Mouse (Mus musculus) kidney, embryonic 15.5 days (tissue): Measurements from ENCODE around the gene Cort. TPM values are rescaled to one million over a fixed set of nuclear protein-coding genes. Genes with fewer than 3 reads are reported as not detected.
A peak's percentile ranks its signal among the peaks of the same experiment; 100 is the strongest.

Source experiments
- ATAC-seq: fragments of 200-750 bp; cut with Nextera tagmentation; replicated peaks from 2 replicates; pipeline ENCODE4 v1.8.0; 2017; ENCODE audit warnings: moderate TSS enrichment; ENCODE audit not compliant: low FRiP score
- H3K27ac ChIP-seq: fragments of 300-500 bp; sonication (generic); 2 replicates; pipeline ENCODE4 v1.5.1; 2015; ENCODE audit warnings: mild to moderate bottlenecking, inconsistent platforms
- H3K27me3 ChIP-seq: fragments of 300-500 bp; sonication (generic); 2 replicates; pipeline ENCODE4 v1.6.1; 2015; ENCODE audit warnings: inconsistent platforms
- H3K36me3 ChIP-seq: fragments of 300-500 bp; sonication (generic); 2 replicates; pipeline ENCODE4 v1.6.1; 2015; ENCODE audit warnings: inconsistent platforms
- H3K4me1 ChIP-seq: fragments of 300-500 bp; sonication (generic); 2 replicates; pipeline ENCODE4 v1.6.1; 2015; ENCODE audit warnings: inconsistent platforms
- H3K4me2 ChIP-seq: fragments of 300-500 bp; sonication (generic); 2 replicates; pipeline ENCODE4 v1.6.1; 2015; ENCODE audit warnings: moderate library complexity, mild to moderate bottlenecking, inconsistent platforms
- H3K4me3 ChIP-seq: fragments of 300-500 bp; sonication (generic); replicated peaks from 2 replicates; pipeline ENCODE4 v1.5.1; 2015; ENCODE audit warnings: mild to moderate bottlenecking, inconsistent platforms
- H3K9ac ChIP-seq: fragments of 300-500 bp; sonication (generic); 2 replicates; pipeline ENCODE4 v1.6.1; 2015; ENCODE audit warnings: mild to moderate bottlenecking, inconsistent platforms
- H3K9me3 ChIP-seq: fragments of 300-500 bp; sonication (generic); replicated peaks from 2 replicates; pipeline ENCODE4 v1.6.1; 2016; ENCODE audit warnings: inconsistent platforms
- WGBS: fragments of 180-500 bp; shearing (Covaris S2); methylation state at CpG from one replicate; pipeline ENCODE4 v1.1.7; 2015; ENCODE audit warnings: mixed read lengths; 5-methylcytosine and 5-hydroxymethylcytosine counted together
- polyA plus RNA-seq: library from polyadenylated mRNA; unstranded; fragments of >200 nt; fragmentation: Nextera tagmentation; extraction: Ambion mirVana; gene quantifications from 2 replicates; pipeline ENCODE4 v1.2.1, GENCODE M21; 2015

Cort gene
- polyA plus RNA-seq, 1 experiment from 2014 or later, result 0.32 TPM

DNA sequence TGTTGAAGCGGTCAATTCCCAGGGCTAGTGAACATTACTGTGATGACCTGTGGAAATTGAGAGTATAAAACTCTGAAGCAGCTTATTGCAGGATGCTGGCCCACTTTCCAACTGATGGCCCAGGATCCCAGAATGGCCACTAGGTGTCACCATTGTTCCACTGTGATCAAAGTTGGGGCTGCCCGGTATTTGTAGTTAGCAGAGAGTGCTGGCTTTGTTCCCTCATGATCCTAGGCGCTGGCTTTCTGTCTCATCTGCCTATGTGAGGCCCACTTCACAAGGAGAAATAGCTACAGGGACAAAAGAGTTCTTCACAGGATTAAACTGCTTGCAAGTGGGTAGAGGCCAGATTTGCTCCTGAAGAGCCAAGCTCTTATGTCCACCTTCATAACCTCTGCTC lies 17.9 kb upstream of the Cort start:
- Histone ChIP-seq H3K9me3 (no peaks in the 10 kb centered on the region), H3K36me3 (peaks cover 5% of the 10 kb centered on the region; the same call in 1 of the 2 replicates), H3K4me1 (peaks cover 19% of the 10 kb centered on the region), H3K4me3 (no peak overlapping the region), H3K9ac (no peak overlapping the region), H3K4me2 (no peak overlapping the region), H3K27ac (no peak overlapping the region), H3K27me3 (no peaks in the 10 kb centered on the region)
- 4% methylated on average over 3 of the region's 3 CpGs for WGBS
- ATAC-seq, result peak; percentile 65

DNA sequence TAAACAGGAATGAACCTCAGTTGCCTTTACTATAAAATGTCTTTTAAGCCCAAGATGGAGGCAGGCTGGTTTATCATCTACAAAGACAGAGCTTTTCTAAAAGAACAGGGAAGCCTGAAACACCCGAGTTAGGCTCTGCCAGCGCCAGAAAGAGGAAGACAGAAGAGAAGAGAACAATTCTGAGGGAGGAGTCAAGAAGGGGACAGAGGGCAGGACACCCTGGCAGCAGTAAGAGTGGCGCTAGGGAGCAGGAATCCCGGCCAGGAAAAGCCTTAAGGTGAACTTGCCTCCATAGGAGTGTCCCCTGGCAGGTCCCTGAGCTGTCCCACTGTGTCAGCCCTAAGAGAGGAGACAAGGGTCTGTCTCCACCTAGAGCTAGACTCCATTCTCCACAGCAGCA lies 17.0 kb upstream of the Cort start:
- H3K36me3 ChIP-seq, result no peaks in the 10 kb centered on the region
- no peak overlapping the region for H3K9ac ChIP-seq
- no peaks in the 10 kb centered on the region for H3K9me3 ChIP-seq
- WGBS, result 29% methylated on average over 4 of the region's 4 CpGs
- H3K27ac ChIP-seq, result no peak overlapping the region
- no peak overlapping the region for H3K4me3 ChIP-seq
- H3K4me1 ChIP-seq, result peaks cover 17% of the 10 kb centered on the region
- no peak for ATAC-seq
- no peak overlapping the region for H3K4me2 ChIP-seq
- no peaks in the 10 kb centered on the region for H3K27me3 ChIP-seq

GRCm38 (mm10) chr4:149138515-149138914 lies 12.0 kb upstream of the Cort start:
- Histone ChIP-seq H3K4me1 (peaks cover 11% of the 10 kb centered on the region), H3K4me3 (no peak overlapping the region), H3K9ac (no peak overlapping the region), H3K9me3 (no peaks in the 10 kb centered on the region), H3K27me3 (no peaks in the 10 kb centered on the region), H3K4me2 (no peak overlapping the region), H3K36me3 (no peaks in the 10 kb centered on the region), H3K27ac (no peak overlapping the region)
- no peak for ATAC-seq
- 67% methylated on average over 8 of the region's 8 CpGs for WGBS

GRCm38 (mm10) chr4:149136982-149137770 lies 10.6 kb upstream of the Cort start, which contains the start of gene Cenps:
Cenps (minus strand) TSS chr4:149137629.
- peak within 1 kb of the TSS; percentile 72 for H3K4me2 ChIP-seq
- ATAC-seq, result peak; percentile 94
- peak within 1 kb of the TSS; percentile 69 for H3K4me3 ChIP-seq
- peak within 1 kb of the TSS; percentile 96 for H3K27ac ChIP-seq
- H3K36me3 ChIP-seq, result no peaks in the 10 kb centered on the region
- WGBS, result under 1% methylated on average over 68 of the region's 68 CpGs
- H3K9me3 ChIP-seq, result no peaks in the 10 kb centered on the region
- H3K9ac ChIP-seq, result peak within 1 kb of the TSS; percentile 62
- H3K4me1 ChIP-seq, result peaks cover 11% of the 10 kb centered on the region
- no peaks in the 10 kb centered on the region for H3K27me3 ChIP-seq

DNA sequence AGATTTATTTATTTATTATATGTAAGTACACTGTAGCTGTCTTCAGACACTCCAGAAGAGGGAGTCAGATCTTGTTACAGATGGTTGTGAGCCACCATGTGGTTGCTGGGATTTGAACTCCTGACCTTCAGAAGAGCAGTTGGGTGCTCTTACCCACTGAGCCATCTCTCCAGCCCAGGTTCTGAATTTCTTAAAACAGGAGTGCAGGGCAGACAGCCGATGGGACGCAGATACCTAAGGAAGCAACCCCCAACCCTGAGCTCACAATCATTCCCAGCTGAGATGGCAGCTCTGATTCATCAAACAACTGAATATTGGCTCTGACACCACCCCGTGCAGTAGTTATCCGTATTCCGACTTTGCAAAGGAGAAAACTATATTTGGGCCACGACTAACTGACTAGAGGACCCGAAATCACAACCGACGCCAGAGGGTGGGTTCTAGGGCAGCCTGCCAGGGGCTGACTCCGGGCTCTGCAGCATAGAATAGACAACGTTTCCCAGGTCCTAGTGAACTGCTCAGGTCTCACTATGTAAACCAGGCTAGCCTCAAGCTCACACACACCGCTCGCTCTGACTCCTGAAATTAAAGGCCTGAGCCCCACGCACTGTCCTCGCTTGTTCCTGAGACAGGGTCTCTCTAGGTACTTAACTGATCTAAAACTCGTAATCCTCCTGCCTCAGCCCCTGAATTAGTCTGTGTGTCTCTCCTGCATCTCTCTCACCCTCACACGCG lies 9.7 kb upstream of the Cort start:
- no peak for ATAC-seq
- 70% methylated on average over 18 of the region's 18 CpGs for WGBS
- H3K9me3 ChIP-seq, result no peaks in the 10 kb centered on the region

GRCm38 (mm10) chr4:149133395-149133794 lies 6.8 kb upstream of the Cort start:
- Histone ChIP-seq H3K4me3 (no peak overlapping the region), H3K36me3 (peaks cover 32% of the 10 kb centered on the region), H3K27me3 (no peaks in the 10 kb centered on the region), H3K4me1 (peaks cover 11% of the 10 kb centered on the region), H3K9me3 (no peaks in the 10 kb centered on the region), H3K4me2 (no peak overlapping the region), H3K27ac (no peak overlapping the region), H3K9ac (no peak overlapping the region)
- no peak for ATAC-seq
- WGBS, result 75% methylated on average over 5 of the region's 5 CpGs

More for the DNA sequence above, 9.7 kb upstream of the Cort start:
- Histone ChIP-seq H3K27me3 (no peaks in the 10 kb centered on the region), H3K4me2 (peak overlapping the region; percentile 72), H3K36me3 (peaks cover 6% of the 10 kb centered on the region), H3K4me3 (peak overlapping the region; percentile 69), H3K4me1 (peaks cover 11% of the 10 kb centered on the region), H3K9ac (peak overlapping the region; percentile 62), H3K27ac (0 out of 2 replicates have a peak overlapping the region, but pooled peaks have one; percentile 96)

- Histone ChIP-seq H3K4me3 (no peak overlapping the region), H3K27ac (no peak overlapping the region), H3K4me2 (no peak overlapping the region), H3K4me1 (peaks cover 11% of the 10 kb centered on the region), H3K36me3 (peaks cover 47% of the 10 kb centered on the region), H3K9me3 (no peaks in the 10 kb centered on the region), H3K9ac (no peak overlapping the region), H3K27me3 (no peaks in the 10 kb centered on the region)
- ATAC-seq, result no peak
- 80% methylated on average over 21 of the region's 21 CpGs for WGBS
These were observed 5.4 kb upstream of the Cort start for GRCm38 (mm10) chr4:149131789-149132565.

GRCm38 (mm10) chr4:149131021-149131752 lies 4.6 kb upstream of the Cort start:
- H3K9me3 ChIP-seq, result no peaks in the 10 kb centered on the region
- no peak for ATAC-seq
- H3K4me3 ChIP-seq, result no peak overlapping the region
- peaks cover 52% of the 10 kb centered on the region for H3K36me3 ChIP-seq
- 91% methylated on average over 23 of the region's 23 CpGs for WGBS
- H3K27ac ChIP-seq, result no peak overlapping the region
- H3K4me2 ChIP-seq, result no peak overlapping the region
- H3K27me3 ChIP-seq, result no peaks in the 10 kb centered on the region
- no peak overlapping the region for H3K9ac ChIP-seq
- peaks cover 11% of the 10 kb centered on the region for H3K4me1 ChIP-seq

GRCm38 (mm10) chr4:149128467-149128866 lies 1.9 kb upstream of the Cort start:
- no peaks in the 10 kb centered on the region for H3K27me3 ChIP-seq
- H3K9ac ChIP-seq, result no peak overlapping the region
- no peak overlapping the region for H3K27ac ChIP-seq
- H3K4me3 ChIP-seq, result no peak overlapping the region
- WGBS, result 85% methylated on average over 18 of the region's 18 CpGs
- no peak overlapping the region for H3K4me2 ChIP-seq
- no peak for ATAC-seq
- H3K9me3 ChIP-seq, result no peaks in the 10 kb centered on the region
- H3K4me1 ChIP-seq, result peaks cover 12% of the 10 kb centered on the region
- peaks cover 52% of the 10 kb centered on the region for H3K36me3 ChIP-seq

GRCm38 (mm10) chr4:149126115-149126509 lies 451 bp downstream of the Cort start:
- no peak overlapping the region for H3K4me2 ChIP-seq
- WGBS, result 48% methylated on average over 6 of the region's 6 CpGs
- H3K9me3 ChIP-seq, result no peaks in the 10 kb centered on the region
- no peaks in the 10 kb centered on the region for H3K27me3 ChIP-seq
- H3K36me3 ChIP-seq, result peaks cover 44% of the 10 kb centered on the region
- H3K9ac ChIP-seq, result no peak overlapping the region
- peak overlapping the region; percentile 19; the same call in 1 of the 2 replicates for H3K27ac ChIP-seq
- ATAC-seq, result peak; percentile 61; the same call in 1 of the 2 replicates
- peaks cover 12% of the 10 kb centered on the region for H3K4me1 ChIP-seq
- no peak overlapping the region for H3K4me3 ChIP-seq

DNA sequence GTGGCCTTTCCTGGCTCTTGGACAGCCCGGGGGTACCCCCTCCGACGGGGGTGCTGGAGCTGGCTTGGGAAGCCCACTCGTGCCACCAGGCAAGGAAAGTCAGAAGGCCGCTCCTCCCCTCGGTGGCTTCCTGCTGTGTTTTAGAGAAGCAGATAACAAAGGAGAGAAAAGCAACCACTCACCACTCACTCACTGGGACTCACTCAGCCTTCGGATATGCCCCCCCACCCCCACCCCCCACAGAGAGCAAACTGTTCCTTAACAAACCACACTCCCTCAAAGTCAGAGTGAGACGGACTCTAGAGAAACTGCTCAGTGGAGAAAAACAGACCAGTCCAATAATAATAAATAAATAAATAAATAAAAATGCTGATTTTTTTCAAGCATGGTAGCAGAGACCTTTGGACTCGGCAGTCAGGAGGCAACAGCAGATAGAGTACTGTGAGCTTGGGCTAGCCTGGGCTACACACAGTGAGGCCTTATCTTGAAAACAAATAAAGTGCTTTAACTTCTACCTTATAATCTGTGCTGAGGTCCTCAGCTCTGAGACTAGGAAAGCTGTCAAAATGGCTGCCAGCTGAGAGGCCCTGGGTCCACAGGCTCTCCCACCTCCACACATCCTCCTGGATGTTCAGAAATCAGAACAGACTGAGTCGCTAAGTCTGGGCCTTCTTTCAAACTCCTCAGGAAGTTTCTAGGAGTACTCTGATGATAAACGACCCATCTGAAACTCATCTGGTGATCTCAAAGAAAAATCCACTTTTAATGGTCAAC lies 1.0 kb downstream of the Cort start:
- Histone ChIP-seq H3K27me3 (no peaks in the 10 kb centered on the region), H3K27ac (no peak overlapping the region), H3K4me2 (no peak overlapping the region), H3K4me1 (peaks cover 12% of the 10 kb centered on the region), H3K9ac (no peak overlapping the region), H3K36me3 (peaks cover 38% of the 10 kb centered on the region), H3K4me3 (no peak overlapping the region), H3K9me3 (no peaks in the 10 kb centered on the region)
- WGBS, result 65% methylated on average over 11 of the region's 11 CpGs
- ATAC-seq, result 0 out of 2 replicates have a peak, but pooled peaks have one; percentile 12
